Mouse (Mus musculus): ENCODE measurements around the gene Chat.

- TF ChIP-seq POLR2A (IDR thresholded peaks at IDR 0.05; ENCODE audit: insufficient read length, low read depth) (no peak), POLR2AphosphoS2 (IDR thresholded peaks at IDR 0.05; ENCODE audit: insufficient read length, low read depth) (no peak), CEBPB (IDR thresholded peaks at IDR 0.05; ENCODE audit: insufficient read depth, poor library complexity, severe bottlenecking) (no peak), TCF3 (IDR thresholded peaks at IDR 0.05; ENCODE audit: insufficient read length, low read depth) (no peak), TCF12 (IDR thresholded peaks at IDR 0.05; ENCODE audit: insufficient read depth, poor library complexity, severe bottlenecking) (no peak), MAX (IDR thresholded peaks at IDR 0.05; ENCODE audit: low read depth) (no peak), E2F4 (IDR thresholded peaks at IDR 0.05; ENCODE audit: insufficient read depth) (no peak)
These were observed 93.3 kb downstream of the Chat start for GRCm38 (mm10) chr14:32372510-32372909.

Measured in myocyte (in vitro differentiated cells).